Mouse (Mus musculus) ovary, postnatal 10 days (tissue): ENCODE data around the gene Cmbl.

Experiments used
- DNase-seq: peaks from one replicate; pipeline ENCODE4 v3.0.0; 2022; ENCODE audit warnings: low spot score

Gene Cmbl

DNA sequence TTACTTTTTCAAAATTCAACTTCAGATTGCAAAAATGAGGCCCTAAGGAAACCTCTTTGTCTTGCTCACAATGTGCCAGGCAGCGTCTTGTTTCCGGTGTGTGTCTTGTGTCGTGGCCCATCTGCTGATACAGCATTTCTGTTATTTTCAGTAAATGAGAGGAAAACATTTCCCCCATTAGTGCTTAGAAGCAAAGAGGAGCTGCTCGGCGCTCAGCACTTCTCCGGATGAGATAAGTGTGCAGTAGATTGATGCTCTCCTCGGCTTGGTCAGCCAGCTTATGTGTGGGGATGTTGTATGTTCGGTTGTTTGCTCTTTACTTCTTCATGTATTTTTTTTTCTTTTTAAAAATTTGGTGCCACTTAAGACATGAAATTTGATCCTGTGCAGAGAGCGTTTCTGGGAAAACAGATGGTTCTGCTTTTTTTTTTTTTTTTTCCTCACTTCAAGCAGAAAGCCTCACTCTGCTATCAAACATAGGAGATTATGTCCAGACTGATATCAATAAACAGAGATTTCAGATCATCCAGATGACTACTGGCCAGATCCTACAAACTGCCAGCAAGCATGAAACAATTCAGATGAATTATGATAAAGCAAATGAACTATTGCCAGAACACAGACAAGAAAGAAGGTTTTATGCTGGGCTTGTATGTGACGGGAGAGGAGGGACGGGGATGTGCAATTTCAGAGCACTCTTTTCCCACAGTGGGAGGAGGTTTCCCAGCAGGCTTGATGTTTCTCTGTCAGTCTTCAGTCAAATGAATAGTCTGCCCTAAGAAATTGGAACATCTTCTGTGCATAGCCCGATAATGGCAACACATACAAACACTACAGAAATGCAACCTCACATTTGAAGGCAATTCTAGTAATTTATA lies 62.3 kb downstream of the Cmbl start:
- DNase-seq = no peak

DNA sequence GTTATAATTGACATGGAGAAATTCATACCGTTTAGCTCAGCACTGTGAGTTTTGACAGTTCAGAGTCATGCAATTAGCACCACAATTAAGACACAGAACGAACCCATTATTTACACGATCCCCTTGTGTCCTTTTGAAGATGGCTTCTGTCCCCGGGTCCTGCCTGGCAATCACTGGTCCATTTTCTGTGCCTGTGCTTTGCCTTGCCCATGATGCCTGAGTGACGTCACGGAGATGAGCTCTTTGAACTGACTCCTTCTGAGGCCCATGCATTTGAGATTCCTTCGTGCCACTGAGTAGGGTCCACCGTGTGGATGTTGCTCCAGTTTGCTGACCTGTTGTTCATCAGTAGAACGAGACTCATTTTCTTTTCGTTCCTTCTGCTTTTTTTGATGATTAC lies 63.0 kb downstream of the Cmbl start:
- DNase-seq = no peak

DNA sequence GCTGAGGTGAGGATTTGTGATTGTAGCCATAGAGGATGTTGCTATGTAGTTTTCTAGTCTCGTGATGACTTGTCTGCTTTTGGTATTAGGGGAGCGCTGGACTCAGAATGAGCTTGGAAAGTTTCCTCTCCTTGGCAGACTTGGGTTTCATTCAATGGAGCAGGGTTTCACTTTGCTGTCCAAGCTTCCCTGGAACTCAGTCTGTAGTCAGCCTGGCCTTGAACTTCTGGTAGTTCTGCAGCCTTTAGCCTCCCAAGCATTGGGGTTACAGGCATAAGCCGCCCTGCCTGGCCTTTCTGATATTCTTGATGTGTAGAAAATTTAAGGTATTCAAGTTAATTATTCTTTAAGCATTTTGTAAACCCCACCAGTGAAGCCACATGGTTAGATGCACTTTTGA lies 64.4 kb downstream of the Cmbl start:
- no peak for DNase-seq

DNA sequence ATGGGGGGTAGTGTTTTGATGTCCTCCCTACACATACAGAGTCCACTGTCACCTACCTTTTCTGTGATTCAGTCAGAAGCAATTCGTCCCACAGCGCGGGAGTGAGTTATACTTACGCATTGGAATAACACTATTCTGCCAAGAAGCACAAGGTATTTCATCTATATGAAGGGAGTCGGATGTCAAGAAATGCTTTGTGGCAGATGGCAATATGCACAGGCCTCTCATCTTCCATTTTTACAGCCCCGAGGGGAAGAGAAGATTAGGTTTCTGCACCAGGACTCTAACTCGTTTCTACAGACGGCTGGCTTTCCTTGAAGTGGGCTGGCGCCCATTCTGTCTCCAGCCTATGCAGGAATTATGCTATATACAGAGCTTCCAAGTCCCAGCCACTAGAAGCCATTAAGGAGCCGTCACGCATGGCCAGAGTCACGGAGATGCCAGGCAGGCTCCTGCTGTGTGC lies 66.2 kb downstream of the Cmbl start:
- no peak for DNase-seq

DNA sequence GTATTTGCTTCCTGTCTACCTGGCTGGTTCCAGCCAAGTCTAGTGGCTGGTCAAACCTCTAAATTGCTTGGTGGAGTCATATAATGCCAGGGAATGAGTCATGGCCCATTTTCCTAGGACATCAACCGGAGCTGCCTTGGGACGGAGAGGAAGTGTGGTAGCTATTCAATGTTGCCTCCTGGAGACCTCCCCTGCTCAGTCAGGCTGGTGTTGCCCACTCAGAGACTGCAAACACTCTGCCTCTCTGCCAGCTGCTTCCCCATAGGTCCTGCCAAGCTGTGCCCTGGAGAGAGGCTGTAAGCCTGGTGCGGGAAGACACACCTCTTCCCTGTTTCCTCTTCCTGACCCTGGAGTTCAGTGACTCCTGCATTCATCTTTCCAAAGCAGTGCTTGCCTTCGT lies 67.3 kb downstream of the Cmbl start:
- DNase-seq = no peak

DNA sequence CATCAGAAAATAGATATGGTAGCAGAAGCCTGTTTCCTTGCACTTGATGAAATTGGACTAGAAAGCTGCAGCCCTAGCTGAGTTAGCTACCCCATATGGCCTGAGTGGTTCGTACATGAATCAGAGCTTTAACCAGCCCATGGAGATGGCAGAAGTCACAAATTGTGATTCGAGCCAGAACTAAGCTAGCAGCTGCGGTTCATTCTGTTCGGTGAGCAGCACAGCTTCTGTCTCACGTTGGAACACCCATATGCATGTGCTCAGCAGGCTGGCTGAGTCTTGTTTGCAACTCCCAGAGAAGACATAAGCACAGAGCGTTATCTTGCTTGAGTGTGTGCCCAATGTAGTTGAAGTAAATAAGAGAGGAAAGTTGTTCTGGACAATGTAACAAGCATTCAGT lies 69.4 kb downstream of the Cmbl start:
- DNase-seq = no peak

DNA sequence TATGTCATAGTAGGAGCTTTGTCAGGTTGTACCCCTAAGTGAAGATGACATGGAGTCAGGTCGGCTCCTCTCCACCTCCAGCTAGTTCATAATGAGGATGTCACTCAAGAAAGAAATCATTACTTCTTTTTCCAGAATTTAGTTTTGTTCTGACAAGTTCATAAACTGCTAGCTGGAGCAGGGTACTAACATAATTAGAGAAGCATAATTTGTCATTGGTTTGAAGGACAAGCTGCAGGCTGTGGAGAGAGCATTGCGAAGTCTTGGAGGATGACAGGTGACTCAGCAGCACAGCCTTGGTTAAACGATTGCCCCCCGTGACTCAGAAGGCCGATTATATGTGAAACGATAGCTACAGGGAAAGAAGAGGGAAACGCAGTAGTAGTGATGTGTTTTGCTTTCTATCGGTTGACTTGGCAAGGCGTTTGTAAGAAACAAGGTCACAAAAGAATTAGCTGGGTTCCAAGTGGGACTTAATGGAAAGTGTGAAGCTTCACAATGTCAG lies 71.0 kb downstream of the Cmbl start:
- DNase-seq = no peak
